Mouse (Mus musculus): Measurements from ENCODE around the gene Lao1. TPM values are rescaled to one million over a fixed set of nuclear protein-coding genes. Genes with fewer than 3 reads are reported as not detected.
"Not testable (repeated sequence)": the region's sequence is repeated elsewhere in the genome, so short reads cannot be mapped to it uniquely, and the experiment has no call there.

The Lao1 gene
- not detected in 2 replicates for polyA plus RNA-seq (2015; fragmentation: Nextera tagmentation; extraction: Ambion mirVana)

DNA sequence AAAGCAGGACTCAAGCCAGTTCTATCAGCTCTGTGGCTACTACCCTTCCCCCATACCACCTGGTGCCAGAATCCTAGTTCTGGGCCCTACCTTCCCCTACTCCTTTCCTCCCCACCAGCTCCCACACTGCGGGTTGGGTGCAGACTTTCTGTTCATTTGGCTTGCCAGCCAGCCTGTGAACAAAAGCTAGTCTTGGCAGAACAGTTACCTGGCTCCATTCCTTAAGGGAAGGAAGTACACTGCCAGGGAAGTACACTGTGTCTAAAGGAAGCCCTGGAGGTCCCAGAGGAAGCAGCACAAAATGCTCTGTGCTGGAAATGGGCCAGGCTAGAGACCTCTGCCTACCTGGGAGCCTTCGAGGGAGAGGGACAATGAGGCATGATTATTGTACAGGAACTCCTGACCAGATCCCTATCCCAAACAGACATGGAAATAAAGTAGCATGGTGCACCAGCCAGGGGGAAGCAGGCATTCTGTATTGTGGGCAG is at the start of gene Lao1:
Gene Lao1, plus strand, starts transcription at position 438 of the 488 bp plus-strand sequence.
- Histone ChIP-seq H3K9ac (no peak within 1 kb of the TSS), H3K27me3 (no peaks in the 10 kb centered on the region), H3K9me3 (no peaks in the 10 kb centered on the region), H3K27ac (no peak within 1 kb of the TSS), H3K4me3 (no peak within 1 kb of the TSS), H3K36me3 (no peaks in the 10 kb centered on the region), H3K4me1 (no peaks in the 10 kb centered on the region), H3K4me2 (no peak within 1 kb of the TSS)
- ATAC-seq (ENCODE audit: borderline replicate concordance, extremely low read depth, low FRiP score, low TSS enrichment), result no peak
- WGBS, result 75% methylated on average over 2 of the region's 2 CpGs

DNA sequence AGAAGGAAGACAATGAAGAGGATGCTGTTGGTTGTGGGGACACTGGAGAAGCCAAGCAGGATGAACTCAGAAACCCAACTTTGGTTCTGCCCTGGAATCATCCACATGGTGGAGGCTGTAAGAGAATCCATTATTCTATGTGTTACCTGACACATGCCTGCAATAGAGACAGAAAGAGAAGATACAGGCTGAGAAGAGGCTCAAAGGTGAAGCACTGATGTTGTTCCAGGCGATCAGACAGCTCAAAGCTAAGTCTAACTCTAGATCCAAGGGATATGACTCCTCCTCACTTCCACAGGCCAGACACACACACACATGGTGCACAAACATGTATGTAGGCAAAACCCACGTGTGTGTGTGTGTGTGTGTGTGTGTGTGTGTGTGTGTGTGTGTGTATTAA is 44.0 kb upstream of the Lao1 start, which contains the start of gene Olfr1329:
Gene Olfr1329, minus strand, starts transcription at position 101 of the 400 bp plus-strand sequence.
- not testable (repeated sequence) for H3K4me1 ChIP-seq; H3K9me3 ChIP-seq; H3K9ac ChIP-seq; ATAC-seq (ENCODE audit: borderline replicate concordance, extremely low read depth, low FRiP score, low TSS enrichment); H3K36me3 ChIP-seq; H3K4me2 ChIP-seq; H3K27ac ChIP-seq; H3K27me3 ChIP-seq; H3K4me3 ChIP-seq
- 56% methylated on average over 2 of the region's 2 CpGs for WGBS

DNA sequence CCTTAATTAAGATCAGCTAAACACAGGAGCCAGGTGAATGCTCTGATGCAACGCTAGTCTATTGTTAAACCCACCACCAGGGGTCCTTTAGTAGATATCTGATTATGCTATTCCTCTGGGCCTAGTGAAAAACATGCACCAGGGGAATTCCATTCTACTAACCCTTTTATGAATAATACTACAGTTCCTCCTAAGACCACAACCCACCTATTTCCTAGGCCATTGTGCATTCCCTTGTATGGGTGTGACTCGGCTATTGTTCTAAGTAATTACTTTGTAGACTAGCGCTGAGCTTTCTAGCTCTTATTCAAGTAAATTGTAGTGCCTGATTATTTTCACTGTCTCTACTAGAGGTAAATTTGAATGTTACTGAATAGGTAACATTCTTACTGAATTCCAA is 30.1 kb upstream of the Lao1 start:
- H3K36me3 ChIP-seq; H3K9ac ChIP-seq; H3K27ac ChIP-seq; H3K4me2 ChIP-seq; H3K4me3 ChIP-seq; H3K27me3 ChIP-seq; H3K9me3 ChIP-seq; H3K4me1 ChIP-seq; ATAC-seq (ENCODE audit: borderline replicate concordance, extremely low read depth, low FRiP score, low TSS enrichment): not testable (repeated sequence)
- WGBS, result 77% methylated on average over 3 of the region's 3 CpGs

DNA sequence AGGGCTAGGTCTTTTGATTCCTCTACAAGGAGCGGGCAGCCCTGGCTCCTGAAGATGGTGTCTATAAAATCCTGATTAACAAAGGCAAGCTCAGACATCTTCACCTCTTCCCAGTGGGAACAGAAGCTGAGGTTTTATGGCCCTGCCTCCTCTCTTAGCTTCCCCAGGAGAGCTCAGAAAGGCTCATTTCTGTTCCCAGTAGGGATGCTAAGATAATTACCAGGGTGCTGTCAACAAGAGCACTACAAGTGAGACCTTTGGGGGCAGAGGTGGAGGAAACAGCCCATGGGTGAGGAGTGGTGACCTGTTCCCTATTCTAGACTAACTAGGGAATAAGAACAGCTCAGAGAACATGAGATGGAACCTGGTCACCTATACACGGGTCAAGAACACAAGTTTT is 22.9 kb upstream of the Lao1 start, which contains the start of gene Olfr1328:
Gene Olfr1328, minus strand, starts transcription at position 101 of the 400 bp plus-strand sequence.
- no peaks in the 10 kb centered on the region for H3K36me3 ChIP-seq
- no peak within 1 kb of the TSS for H3K4me2 ChIP-seq
- H3K27ac ChIP-seq, result no peak within 1 kb of the TSS
- no peaks in the 10 kb centered on the region for H3K4me1 ChIP-seq
- ATAC-seq (ENCODE audit: borderline replicate concordance, extremely low read depth, low FRiP score, low TSS enrichment), result no peak
- no peaks in the 10 kb centered on the region for H3K9me3 ChIP-seq
- no peak within 1 kb of the TSS for H3K4me3 ChIP-seq
- 62% methylated on average over 2 of the region's 2 CpGs for WGBS
- H3K9ac ChIP-seq, result no peak within 1 kb of the TSS
- no peaks in the 10 kb centered on the region for H3K27me3 ChIP-seq

DNA sequence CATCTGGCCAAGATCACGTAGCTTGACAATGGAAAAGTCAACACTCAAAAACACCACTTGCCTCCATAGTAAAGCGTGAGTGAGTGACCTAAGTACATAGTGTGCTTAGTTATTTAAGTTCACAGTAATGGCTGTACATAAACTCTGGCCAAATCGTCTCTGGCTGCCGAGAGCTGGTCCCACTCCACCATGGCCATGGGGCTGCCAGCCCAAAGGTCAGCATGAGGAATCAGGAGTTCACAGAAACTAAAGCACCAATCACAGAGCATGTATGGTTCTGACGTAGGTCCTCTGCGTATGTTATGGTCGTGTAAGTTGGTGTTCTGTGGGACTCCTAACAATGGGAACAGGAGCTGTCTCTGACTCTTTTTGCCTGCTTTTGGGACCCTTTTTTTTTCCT is 2.6 kb upstream of the Lao1 start:
- WGBS, result 61% methylated on average over 7 of the region's 7 CpGs
- Histone ChIP-seq H3K4me2 (no peak overlapping the region), H3K4me3 (no peak overlapping the region), H3K9ac (no peak overlapping the region), H3K9me3 (no peaks in the 10 kb centered on the region), H3K27ac (no peak overlapping the region), H3K27me3 (no peaks in the 10 kb centered on the region), H3K36me3 (no peaks in the 10 kb centered on the region), H3K4me1 (no peaks in the 10 kb centered on the region)
- no peak for ATAC-seq (ENCODE audit: borderline replicate concordance, extremely low read depth, low FRiP score, low TSS enrichment)

DNA sequence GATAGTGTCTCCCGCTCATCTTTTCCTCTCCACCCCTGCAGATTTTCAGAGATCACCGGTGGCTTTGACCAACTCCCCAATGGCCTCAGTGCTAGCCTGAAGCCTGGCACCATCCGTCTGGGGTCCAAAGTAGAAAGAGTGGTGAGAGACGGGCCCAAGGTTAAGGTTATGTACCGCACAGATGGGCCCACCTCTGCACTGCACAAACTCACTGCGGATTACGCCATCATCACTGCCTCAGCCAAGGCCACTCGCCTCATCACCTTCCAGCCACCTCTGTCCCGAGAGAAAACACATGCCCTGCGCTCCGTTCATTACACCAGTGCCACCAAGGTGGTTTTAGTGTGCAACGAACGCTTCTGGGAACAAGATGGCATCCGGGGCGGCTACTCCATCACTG is 6.3 kb downstream of the Lao1 start:
- Histone ChIP-seq H3K36me3 (no peaks in the 10 kb centered on the region), H3K9me3 (no peaks in the 10 kb centered on the region), H3K27ac (no peak overlapping the region), H3K4me2 (no peak overlapping the region), H3K27me3 (no peaks in the 10 kb centered on the region), H3K9ac (no peak overlapping the region), H3K4me1 (no peaks in the 10 kb centered on the region), H3K4me3 (no peak overlapping the region)
- 89% methylated on average over 15 of the region's 15 CpGs for WGBS
- ATAC-seq (ENCODE audit: borderline replicate concordance, extremely low read depth, low FRiP score, low TSS enrichment), result no peak

DNA sequence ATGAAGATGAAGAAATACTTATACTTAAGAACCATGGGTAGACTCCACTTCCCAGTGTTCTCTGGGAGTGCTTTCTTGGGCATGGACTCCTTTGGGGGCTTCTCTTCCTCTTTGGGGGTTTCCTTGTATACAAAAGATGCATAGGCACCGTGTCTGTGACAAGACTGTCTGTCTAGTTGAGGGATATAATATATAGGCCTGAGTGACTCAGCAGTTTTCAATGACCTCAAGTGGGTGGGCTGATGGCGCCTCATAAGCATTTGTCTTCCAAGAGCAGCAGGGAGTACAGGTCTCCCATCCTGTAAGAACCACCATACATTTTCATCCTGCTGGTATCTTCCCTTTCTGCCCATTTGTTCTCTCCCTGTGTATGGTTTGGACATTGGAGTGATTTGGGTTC is 11.9 kb downstream of the Lao1 start:
- Histone ChIP-seq H3K4me2 (no peak overlapping the region), H3K36me3 (no peaks in the 10 kb centered on the region), H3K9me3 (no peaks in the 10 kb centered on the region), H3K4me3 (no peak overlapping the region), H3K9ac (no peak overlapping the region), H3K27me3 (no peaks in the 10 kb centered on the region), H3K27ac (no peak overlapping the region), H3K4me1 (no peaks in the 10 kb centered on the region)
- ATAC-seq (ENCODE audit: borderline replicate concordance, extremely low read depth, low FRiP score, low TSS enrichment), result no peak
- WGBS, result 72% methylated on average over 2 of the region's 2 CpGs

DNA sequence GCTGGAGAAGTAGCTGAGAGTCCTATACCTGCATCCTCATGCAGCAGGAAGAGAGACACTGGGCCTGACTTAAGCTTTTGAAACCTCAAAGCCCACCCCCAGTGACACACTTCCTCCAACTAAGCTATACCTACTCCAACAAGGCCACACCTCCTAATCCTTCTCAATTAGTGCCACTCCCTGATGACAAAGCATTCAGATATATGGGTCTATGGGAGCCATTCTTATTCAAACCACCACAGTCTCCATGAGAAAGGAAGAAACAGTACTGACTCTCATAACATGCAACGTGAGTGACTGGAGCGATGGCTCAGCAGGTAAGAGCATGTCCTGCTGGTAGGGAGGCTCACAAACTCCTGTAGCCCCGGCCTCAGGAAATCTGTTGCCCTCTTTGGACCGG is 23.9 kb downstream of the Lao1 start:
- Histone ChIP-seq H3K9ac (no peak overlapping the region), H3K36me3 (no peaks in the 10 kb centered on the region), H3K27me3 (no peaks in the 10 kb centered on the region), H3K27ac (no peak overlapping the region), H3K4me3 (no peak overlapping the region), H3K4me1 (no peaks in the 10 kb centered on the region), H3K4me2 (no peak overlapping the region), H3K9me3 (no peaks in the 10 kb centered on the region)
- ATAC-seq (ENCODE audit: borderline replicate concordance, extremely low read depth, low FRiP score, low TSS enrichment), result no peak
- WGBS, result 78% methylated on average over 4 of the region's 4 CpGs

DNA sequence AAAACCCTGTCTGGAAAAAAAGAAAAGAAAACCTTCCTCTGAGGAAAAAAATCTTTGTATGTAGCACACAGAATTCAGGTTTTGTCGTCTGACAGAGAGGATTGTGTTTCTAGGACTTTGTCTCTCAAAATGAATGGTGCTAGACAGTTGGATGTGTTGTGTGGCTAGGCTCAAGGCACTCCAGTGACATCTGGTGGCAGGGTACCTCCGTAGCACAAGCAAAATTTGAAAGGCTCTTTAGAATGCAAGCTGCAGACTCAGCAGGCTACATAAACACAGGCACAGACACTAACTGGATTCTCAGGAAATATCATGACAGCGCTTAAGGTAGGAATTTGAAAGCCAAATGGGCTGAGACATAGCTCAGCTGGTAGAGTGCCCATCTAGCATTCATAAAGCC is 27.2 kb downstream of the Lao1 start:
- Histone ChIP-seq H3K9ac (no peak overlapping the region), H3K27me3 (no peaks in the 10 kb centered on the region), H3K4me1 (no peaks in the 10 kb centered on the region), H3K9me3 (no peaks in the 10 kb centered on the region), H3K4me3 (no peak overlapping the region), H3K36me3 (no peaks in the 10 kb centered on the region), H3K4me2 (no peak overlapping the region), H3K27ac (no peak overlapping the region)
- ATAC-seq (ENCODE audit: borderline replicate concordance, extremely low read depth, low FRiP score, low TSS enrichment), result no peak
- WGBS, result 3% methylated on average over 3 of the region's 3 CpGs

DNA sequence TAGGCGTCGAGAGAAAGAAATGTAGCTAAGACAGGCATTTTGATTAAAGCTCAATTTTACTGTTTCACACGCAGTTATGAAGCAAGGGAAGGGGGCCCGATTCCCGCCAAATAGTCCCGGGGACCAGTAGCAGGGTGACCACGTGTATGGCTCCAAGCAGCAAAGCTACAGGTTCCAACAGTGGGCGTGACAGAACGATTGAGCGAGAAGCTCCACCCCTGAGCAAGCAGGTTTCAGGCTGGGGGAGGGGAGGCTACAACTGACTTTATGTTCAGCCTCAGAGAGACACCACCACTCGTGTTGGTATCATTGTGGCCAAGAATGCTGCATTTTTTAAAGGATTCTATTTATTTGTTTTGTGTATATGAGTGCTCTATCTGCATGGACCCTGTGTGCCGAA is 28.0 kb downstream of the Lao1 start:
- H3K9ac ChIP-seq, result no peak overlapping the region
- WGBS, result 20% methylated on average over 12 of the region's 12 CpGs

DNA sequence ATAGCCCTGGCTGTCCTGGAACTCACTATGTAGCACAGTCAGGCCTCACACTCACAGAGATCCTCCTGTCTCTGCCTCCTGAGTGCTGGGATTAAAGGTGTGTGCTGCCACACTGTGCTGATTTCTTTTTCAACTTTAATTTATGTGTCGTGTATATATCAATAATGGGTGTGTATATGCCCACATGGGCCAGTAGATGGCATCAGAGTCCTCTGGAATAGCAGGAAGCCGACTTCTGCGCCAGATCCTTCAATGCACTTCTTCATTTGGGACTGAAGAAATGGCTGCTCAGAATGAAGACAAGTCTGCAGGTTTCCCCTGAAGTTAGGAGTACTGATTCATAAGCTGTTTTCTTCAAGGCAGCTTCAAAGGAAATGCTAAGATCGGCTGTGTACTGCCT is 30.4 kb downstream of the Lao1 start:
- Histone ChIP-seq H3K36me3 (no peaks in the 10 kb centered on the region), H3K4me1 (no peaks in the 10 kb centered on the region), H3K27ac (no peak overlapping the region), H3K9me3 (no peaks in the 10 kb centered on the region), H3K27me3 (no peaks in the 10 kb centered on the region), H3K9ac (no peak overlapping the region), H3K4me2 (no peak overlapping the region), H3K4me3 (no peak overlapping the region)
- WGBS, result 32% methylated on average over 4 of the region's 4 CpGs
- no peak for ATAC-seq (ENCODE audit: borderline replicate concordance, extremely low read depth, low FRiP score, low TSS enrichment)

More for the DNA sequence above, 28.0 kb downstream of the Lao1 start:
- Histone ChIP-seq H3K4me2 (no peak overlapping the region), H3K4me3 (no peak overlapping the region), H3K36me3 (no peaks in the 10 kb centered on the region), H3K27me3 (no peaks in the 10 kb centered on the region), H3K27ac (no peak overlapping the region), H3K9me3 (no peaks in the 10 kb centered on the region), H3K4me1 (no peaks in the 10 kb centered on the region)
- no peak for ATAC-seq (ENCODE audit: borderline replicate concordance, extremely low read depth, low FRiP score, low TSS enrichment)

DNA sequence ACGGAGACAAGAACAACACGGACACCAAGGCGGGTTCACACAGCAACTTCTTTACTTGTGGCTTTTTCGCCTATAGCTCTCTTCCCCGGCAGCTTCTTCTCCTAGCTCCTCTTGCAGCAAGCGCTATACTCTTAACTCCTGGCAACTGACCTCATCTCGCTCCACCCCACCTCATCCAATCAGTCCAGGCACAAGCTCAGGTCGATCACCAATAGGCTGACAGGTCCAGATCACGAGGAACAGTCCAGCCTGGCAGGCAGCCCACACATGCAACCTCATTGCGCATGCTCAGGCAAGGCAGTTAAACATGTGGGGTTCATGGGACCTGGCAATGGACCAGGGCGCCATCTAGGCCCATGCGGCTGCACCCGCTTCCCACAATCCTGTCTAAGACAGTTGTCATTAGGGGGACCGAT is 35.8 kb downstream of the Lao1 start:
- WGBS, result 84% methylated on average over 14 of the region's 14 CpGs
- Histone ChIP-seq H3K9ac (no peak overlapping the region), H3K4me2 (no peak overlapping the region), H3K36me3 (no peaks in the 10 kb centered on the region), H3K4me1 (no peaks in the 10 kb centered on the region), H3K4me3 (no peak overlapping the region), H3K9me3 (no peaks in the 10 kb centered on the region), H3K27ac (no peak overlapping the region), H3K27me3 (no peaks in the 10 kb centered on the region)
- ATAC-seq (ENCODE audit: borderline replicate concordance, extremely low read depth, low FRiP score, low TSS enrichment), result no peak

Measured in lung, embryonic 15.5 days (tissue).